Mouse (Mus musculus): ENCODE results near the gene Nrgn.

The Nrgn gene

DNA sequence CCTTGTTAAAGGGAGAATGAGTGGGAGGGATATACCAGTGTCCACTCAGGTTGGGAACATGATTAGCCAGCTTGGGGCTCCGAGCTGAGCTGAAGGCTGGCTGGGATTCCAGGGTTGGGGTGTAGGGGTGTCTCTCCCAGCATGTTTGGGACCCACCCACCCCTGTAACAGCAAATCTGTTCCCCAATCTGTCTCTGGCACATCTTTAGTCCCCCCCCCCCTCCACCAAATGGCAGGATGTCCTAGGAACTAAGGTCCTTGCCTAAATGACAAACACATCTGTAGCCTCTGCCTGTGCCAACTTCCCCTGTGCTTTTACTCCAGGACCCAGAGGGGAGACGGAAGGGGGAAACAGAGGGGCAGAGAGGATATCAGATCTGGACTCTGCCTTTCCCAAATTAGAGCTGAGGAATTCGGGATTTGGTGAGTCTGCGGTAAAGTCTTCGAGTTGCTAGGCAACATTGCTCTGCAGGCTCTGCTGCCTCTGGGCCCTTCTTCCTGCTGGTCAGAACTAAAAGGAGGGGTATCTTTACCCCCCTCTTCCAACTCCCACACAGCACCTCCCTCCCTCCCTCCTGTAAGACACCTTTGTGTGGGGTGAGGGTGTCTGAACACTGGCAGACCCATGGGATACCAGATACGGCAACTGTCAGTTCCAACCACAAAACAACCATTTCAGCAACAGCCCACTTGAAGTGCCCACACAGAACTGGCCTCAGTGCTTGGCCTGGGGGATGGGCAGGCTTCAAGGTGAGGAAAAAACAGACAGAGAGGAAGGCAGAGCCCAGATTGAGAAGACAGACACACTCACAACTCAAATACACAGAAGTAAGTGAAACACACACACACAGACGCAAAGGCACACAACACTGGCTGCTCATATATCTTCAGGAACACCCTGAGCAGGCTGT, 2.4 kb upstream of the Nrgn start, which contains the start of gene Siae:
Gene Siae (plus strand): TSS at position 861 of the 911 bp plus-strand sequence.
- no peak for DNase-seq (ENCODE audit: low spot score)

DNA sequence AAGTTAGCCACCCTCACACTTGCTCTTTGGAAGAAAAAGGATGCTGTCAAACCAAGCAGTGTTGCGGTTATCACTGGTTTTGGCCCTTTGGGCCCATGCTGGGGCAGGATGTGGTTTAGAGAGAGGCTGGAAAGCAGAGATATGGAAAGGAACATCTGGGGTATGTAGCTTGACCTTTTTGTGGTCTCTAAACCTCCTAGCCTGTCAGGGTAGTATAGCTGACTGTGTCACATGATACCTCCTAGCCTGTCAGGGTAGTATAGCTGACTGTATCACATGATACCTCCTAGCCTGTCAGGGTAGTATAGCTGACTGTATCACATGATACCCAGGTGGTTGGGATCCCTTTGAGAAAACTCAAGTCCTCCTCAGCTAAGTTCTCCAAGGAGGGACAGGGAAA, 1.6 kb upstream of the Nrgn start:
- no peak for DNase-seq (ENCODE audit: low spot score)

DNA sequence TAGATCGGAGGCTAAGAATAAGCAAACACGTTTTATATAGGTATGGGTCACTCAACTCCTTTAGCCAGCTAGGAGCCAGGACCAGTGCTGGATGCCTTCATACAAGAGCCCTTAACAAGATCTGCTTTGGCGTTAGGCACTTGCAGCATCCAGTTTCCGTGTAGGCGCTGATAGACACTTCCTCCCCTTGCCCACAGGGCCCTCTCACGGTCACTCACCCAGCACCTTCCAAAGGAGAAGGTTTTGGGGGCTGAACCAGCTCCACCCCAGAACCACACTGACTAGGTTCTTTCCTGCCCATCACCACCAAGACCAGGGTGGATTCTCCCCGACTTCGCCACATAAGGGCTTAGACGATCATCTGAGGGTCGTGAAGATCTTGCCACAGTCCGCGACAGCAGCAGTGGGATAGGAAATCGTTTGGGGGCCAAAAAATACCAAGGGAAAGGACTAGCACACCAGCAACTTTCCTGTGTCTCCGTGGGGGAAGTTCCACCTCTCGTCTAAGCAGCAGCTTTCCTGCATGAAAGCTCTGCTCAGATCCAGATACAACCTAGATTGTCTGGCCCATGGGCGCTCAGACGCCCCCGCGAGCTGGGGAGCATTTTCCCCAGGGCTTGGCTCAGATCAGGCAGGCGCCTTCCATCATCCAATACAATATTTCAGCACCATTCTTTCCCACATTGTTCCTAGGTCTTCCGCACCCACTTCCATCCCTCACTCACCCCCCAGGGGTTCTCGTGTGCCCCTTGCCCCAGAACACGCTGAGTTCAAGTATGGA, 763 bp downstream of the Nrgn start:
- no peak for DNase-seq (ENCODE audit: low spot score)

DNA sequence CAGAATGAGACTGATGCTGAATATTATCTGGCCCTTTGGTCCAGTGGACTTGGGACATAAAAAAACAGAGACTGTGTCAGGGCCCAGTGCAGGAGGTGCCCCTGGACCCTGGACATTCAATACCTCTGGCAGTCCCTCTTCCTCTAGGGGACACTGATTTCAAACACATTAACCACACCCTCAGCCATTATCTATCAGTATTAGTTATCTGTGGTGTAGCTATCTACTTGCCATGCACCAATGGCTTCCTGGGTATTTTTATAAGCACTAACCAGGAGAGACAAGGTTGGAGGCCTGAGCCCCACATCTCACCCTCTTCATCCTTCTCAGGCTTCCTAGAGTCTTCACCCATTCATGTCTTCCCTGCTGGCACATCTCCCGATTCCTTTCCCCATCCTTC, 2.3 kb downstream of the Nrgn start:
- DNase-seq (ENCODE audit: low spot score) = no peak

DNA sequence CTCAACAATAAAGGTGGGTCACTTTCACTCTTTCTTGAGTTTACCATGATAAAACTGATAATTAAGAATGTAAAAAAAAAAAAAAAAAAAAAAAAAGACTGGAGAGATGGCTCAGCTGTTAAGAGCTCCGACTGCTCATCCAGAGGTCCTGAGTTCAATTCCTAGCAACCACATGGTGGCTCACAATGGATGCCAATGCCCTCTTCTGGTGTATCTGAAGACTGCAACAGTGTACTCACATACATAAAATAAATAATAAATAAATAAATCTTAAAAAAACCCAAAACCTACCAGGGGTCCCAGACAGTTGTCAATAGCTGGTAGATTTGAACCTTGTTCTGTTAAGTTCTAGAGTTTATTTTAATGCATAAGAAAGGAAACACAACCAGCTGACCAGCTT, 5.8 kb downstream of the Nrgn start:
- DNase-seq (ENCODE audit: low spot score) = no peak

DNA sequence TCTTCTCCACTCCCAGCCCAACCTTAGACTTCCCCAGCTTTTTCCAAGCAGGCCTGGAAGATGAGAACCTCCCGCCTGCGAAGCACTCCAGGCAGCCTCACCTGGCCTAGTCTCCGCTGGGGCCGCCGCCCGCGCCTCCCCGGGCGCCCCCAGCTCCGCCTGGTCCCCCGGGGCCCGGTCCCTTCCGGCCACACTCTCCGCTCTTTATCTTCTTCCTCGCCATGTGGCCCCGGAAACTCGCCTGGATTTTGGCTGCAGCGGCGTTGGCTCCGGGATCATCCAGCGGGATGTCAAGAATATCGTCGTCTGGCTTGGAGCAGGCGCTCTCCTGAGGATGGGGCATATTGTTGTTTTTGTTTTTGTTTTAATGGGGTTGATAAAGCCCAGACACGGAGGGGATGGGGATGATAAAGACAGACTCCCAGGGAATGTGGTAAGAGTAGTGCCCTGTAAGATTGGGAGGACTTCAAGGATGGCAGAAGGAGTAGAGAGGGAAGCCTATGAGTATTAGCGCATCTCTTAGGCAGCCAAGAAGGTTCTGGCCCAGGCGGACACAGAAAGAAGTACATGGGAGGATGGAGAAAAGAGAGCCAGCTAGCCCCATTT, 6.8 kb downstream of the Nrgn start:
- DNase-seq (ENCODE audit: low spot score) = no peak

DNA sequence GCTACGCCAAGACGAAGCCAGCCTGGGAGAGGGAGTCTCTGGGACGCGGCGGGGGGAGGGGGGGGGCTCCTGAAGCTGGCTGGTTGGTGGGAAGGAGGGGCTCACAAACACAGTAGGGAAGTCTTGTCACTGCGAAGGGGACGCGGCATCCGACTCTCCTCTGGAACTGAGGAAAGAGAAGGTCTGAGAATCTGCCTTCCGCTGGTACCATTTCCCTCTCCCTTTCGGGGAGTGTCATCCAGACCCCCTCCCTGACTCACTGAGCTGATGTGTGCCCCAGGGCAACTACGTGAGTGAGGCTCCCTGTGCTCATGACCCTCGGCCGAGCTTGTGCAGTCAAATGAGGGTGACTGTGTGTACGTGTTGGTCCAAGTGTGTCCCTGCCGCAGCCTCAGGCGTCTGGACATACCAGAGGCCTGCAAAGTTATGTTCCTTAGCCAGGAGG, 7.5 kb downstream of the Nrgn start:
- DNase-seq (ENCODE audit: low spot score) = no peak

DNA sequence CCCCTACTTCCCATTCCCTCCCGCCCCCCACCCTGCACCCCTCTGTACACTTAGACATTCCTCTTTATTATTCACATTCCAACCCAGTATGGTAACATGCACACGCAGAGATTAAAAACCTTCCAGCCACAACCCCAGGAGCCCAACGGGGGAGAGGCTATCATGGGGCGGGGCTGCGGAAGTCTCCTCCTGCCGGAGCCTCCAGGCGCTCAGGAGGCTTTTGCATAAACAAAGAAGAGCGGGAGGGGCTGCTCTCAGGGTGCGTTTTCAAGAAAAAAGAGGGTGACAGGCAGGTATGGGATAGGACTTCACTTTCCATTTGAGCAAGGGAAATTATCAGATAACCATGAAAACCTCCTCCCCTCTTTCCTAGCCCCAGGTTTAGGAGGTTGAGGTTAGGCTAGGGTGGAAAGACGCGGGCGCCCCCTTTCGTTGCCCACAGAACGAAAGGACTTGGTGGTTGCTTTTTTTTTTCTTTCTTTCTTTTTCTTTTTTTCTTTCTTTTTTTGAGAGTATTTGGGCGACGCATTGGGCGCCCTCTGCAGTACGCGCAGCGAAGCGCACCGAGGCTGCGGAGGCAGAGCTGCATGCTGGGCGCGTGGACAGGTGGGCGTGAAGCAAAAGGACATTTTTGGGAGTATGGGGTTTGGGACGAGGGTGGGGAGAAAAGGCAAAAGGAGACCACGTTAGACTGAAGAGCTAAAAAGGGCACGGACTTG, 8.1 kb downstream of the Nrgn start:
- DNase-seq (ENCODE audit: low spot score) = peak; percentile 82

DNA sequence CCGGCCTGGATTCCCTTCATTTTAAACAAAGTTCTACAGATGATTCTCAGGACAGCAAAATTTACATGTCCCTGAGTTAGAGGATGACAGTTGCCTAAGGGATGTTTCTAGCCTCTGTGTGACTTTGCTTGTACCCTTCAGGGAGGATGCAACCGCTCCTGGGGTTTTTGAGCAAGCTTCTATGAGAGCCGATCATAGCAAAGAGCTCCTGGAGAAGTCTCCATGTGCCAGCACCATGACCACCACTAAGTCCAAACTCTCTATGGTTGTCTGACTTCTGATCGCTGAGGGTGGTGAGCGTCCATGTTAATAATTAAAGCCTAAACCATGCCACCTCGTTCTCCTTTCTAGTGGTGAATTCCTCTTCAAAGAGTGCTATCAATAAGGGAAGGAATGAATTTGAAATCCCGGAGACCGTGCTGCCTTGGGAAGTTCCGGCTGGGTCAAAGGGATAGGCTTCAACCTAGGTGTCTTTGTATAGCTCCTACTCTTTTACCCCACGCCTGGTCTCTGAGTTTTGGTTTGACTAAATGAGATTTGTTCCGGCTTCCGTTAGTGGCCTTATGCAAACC, 8.7 kb downstream of the Nrgn start:
- no peak for DNase-seq (ENCODE audit: low spot score)

DNA sequence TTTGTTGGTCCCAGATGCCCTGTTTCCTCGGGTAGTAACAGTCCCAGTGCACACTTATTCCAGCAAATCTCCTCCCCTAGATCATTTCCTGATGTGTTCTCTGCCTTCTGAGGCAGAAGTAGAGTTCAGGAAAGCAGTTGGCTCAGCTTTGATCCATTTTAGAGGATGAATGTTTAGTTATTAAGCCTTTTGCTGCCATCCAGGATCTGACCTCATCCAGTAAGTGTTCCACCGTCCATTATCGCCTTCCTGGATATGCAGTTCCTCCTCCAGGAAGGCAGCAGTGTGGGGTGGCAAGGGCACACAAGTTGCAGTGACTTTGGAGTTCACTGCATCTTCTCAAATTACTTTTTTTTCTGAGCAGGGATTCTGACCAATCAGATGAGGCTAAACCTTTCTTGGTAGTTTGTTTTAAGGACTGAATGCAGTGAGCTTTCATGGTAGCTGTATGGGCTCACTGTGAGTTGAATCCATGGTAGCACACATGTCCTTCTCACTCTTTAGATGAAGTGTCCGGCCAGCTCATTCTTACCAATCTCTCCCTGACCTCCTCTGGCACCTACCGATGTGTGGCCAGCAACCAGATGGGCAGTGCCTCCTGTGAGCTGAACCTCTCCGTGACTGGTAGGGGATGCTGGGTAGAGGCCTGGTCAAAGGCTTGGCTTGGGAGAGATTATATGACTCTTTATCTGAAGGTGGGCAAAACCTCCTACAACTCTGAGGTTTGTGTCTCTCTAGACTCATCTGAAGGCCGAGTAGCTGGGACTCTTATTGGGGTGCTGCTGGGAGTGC, 10.7 kb downstream of the Nrgn start:
- no peak for DNase-seq (ENCODE audit: low spot score)

DNA sequence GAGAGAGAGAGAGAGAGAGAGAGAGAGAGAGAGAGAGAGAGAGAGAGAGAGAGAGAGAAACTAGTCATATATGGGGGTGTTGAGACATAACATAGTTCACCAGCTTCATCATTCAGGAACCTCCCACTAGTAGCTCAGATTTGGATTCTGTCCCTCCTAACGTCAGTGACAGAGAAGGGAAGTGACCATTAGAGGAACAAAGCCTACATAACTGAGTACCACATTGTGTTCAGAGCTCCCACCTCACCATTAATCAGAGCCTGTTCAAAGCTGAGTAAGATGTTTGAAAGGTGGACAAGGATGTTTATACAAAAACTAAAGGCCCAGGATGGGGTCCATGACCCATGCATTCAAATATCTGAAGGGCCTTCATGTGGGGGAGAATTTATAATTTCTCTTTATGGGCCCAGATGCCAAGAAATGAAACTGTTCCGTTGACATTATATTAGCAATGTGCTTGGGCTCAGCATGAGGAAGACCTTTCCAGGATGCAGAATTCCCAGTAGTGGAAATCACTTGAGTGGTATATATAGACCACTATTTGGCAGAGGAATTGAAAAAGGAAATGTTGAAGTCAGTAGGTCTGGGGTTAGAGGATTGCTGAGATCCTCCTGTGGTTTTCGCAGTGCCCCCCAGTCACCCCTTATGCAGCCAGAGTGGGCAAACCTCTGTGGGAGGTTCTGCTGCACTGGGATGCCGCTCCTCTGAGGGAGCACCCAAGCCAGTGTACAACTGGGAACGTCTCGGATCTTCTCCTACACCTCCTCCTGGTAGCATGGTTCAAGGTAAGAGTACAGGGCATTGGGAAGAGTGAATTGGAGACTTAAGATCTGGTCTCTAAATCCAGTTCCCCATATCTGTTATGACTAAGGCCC, 11.8 kb downstream of the Nrgn start:
- no peak for DNase-seq (ENCODE audit: low spot score)

DNA sequence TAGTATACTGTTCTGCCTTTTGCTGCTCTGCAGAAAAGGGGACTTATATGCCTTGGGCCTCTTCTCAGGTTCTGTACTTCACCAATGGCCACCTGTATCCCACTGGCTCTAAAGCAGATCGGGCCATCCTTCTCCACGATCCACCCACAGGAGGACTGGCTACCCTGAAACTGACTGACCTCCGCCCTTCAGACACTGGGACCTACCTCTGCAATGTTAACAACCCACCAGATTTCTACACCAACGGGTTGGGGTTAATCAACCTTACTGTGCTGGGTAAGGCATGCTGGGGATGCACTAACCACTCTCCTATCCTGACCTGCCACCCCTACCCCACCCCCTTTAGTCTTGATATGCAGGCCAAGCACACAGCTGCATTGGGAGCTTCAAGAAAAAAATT, 12.5 kb downstream of the Nrgn start:
- DNase-seq (ENCODE audit: low spot score) = no peak

DNA sequence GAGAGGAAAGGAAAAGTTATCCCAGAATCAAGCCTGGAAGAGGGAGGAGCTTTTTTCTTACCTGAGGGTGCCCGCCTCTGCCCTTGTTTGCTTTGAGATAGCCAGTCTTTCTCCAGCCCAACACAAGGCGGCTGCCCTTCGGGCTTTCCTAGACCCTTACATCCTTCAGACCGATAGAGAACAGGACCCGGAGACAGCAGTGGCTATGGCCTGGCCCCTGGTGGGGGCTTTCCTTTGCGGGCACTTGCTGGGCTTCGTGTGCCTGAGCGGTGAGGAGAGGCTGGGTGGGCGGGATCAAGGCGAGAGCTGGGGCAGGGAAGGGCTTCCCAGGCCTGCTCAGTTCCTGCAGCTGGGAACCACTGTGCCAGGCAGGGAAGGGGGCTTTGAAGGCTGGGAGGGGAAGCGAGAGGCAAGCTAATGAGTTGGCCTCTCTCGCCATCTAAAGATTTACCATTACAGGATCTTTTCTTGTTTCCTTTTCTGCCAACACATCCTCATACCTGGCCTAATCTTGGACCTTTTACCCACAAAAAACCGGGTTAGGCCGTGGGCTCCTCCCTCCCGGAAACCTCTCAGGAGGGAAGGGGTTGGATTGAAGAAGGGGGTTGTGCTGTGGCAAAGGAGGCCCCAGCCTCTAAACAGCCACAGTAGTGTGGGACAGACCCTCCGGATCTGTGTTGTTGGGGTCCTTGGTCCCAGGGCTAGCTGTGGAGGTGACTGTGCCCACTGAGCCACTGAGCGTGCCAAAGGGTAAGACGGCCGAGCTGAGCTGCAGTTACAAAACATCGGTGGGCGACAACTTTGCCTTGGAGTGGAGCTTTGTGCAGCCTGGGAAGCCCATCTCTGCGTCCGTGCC, 13.3 kb downstream of the Nrgn start, which contains the start of gene Vsig2:
Gene Vsig2 (plus strand): TSS at position 86 of the 856 bp plus-strand sequence.
- DNase-seq (ENCODE audit: low spot score) = no peak

DNA sequence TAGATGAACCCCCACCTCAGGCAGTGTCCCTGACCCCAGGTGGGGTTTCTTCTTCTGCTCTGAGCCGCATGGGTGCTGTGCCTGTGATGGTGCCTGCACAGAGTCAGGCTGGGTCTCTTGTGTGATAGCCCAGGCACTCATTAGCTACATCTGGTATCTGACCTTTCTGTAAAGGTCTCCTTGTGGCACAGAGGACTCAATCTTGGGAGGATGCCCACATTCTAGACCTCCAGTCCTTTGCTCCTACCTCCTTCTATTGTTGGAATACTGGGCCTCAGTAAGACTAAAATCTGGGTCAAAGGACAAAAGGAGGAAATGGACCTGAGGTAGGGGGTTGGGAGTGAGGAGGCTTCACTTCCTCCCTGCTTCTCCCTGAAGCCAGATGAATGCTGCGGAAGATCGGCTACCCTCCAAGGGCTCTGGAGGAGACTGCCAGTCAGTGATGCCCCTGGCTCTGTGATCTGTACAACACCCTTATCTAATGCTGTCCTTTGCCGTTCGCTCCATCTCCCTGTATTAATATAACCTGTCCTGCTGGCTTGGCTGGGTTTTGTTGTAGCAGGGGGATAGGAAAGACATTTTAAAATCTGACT, 14.9 kb downstream of the Nrgn start:
- DNase-seq (ENCODE audit: low spot score) = no peak

DNA sequence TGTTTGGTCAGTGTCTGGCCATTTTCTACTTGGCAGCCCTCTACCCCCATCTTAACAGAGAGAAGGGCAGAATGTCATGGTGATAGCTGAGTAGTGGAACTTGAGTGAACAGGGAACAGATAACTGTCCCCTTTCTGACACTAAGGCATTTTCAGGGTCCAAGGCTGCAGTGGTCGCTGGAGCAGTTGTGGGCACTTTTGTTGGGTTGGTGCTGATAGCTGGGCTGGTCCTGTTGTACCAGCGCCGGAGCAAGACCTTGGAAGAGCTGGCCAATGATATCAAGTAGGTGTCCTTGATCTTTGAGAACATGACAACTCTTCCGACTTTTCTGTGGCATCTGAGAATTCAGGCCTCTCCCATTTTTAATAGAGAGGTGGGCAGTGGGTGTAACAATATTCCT, 15.9 kb downstream of the Nrgn start:
- no peak for DNase-seq (ENCODE audit: low spot score)

DNA sequence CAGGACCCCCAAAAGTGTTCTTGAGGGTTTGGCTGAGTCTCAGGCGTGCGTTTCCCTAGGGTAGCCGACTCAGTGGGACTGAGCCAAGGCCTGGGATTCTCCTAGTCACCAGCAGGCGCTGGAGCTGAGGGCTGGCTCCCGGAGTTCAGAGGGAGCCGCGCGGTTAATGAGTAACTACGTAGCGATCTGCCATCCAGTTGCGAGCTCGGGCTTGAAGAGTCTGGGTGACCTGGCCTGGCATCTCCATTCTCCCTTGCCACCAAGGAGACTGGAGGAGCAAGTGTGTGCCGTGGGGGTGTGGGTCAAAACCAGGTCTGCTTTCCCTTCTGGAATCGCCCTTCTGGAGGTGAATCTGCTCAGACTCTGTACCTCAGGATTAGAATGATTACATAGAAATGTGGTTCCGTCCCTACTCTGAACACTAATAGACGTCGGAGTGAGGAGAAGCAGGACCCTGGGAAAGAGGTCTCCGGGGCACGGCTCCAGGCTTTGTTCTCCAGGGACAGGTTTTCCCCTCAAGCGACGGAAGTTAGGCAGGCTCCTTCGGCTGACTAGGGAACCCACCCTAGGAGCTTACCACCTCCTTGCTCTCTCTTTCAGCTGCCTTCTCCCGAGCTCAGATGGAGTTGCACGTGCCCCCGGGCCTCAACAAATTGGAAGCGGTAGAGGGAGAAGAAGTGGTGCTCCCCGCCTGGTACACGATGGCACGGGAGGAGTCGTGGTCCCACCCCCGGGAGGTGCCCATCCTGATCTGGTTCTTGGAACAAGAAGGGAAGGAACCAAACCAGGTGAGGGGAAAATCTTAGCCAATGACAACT, 21.6 kb downstream of the Nrgn start:
- DNase-seq (ENCODE audit: low spot score) = peak; percentile 69
